Mouse (Mus musculus) layer of hippocampus, adult 18-20 months (tissue): ENCODE data around the gene Adgra3. TPM values are rescaled to one million over a fixed set of nuclear protein-coding genes. Genes with fewer than 3 reads are reported as not detected.

ENCODE experiments used
- DNase-seq, 2 experiments: peaks; one replicate each; pipeline ENCODE4 v3.0.0; 2022; ENCODE audit warnings: low spot score in 2 of 2
- total RNA-seq, 2 experiments: library from RNA; stranded (reverse); gene quantifications; 2 replicates each; pipeline ENCODE4 v1.2.3; 2021

Gene Adgra3
- total RNA-seq, 2 experiments from 2014 or later: 13.8 to 15.4 TPM

DNA sequence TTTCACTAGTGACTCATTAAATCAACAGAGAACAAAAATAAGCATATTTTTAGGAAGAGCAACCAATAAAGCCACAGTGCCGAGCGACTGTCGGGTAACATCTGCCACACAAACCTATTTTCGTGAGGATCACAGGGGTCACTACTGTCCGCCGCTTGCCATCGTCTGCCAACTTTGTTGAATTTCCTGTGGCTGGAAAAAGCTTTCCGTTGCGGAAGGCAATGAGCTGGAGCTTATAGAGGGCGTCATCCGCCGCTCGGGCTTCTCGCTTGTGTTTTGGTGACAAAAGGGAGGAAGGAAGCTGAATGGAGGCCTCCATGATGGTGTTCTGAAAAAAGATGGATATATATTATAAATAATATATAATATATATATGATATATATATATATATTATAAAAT, 79.6 kb downstream of the Adgra3 start:
- DNase-seq: no peak

DNA sequence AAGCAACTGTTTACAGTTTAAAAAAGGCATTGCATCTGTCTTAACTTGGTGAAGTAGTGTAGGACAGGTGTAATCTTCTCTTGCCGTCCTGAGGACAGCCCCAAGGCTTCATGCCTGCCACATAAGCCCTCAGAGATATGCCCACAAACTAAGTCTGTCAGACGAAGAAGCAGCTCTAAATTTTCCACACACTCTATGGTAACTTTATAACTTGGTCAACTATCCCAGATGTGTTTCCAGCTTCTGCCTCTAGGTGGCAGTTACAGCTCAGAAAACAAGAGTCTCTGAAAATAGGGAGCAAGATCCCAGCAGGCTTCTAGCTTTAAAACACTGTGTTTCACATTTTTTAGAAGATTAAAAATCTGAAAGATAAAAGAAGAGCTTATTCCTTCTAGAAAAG, 82.8 kb downstream of the Adgra3 start:
- peak; percentile 64 to 91 for DNase-seq

DNA sequence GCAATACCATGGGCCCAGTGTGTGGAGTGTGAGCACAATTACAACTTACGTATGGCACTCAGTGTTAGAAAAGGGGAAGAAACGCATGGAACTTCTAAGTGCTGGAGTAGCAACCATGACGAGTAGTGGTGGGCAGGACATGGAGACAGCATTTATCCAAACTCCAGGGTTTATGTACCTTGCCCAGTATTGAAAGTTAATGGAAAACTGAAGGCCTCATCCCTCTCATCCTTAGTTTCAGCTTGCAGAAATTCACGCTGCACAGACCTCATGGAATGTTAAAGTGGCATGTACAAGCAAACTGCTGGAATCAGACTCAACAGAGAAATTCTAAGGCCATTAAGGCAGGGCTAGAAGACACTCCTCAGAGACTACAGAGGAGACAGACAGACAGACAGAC, 84.6 kb downstream of the Adgra3 start:
- DNase-seq: no peak

DNA sequence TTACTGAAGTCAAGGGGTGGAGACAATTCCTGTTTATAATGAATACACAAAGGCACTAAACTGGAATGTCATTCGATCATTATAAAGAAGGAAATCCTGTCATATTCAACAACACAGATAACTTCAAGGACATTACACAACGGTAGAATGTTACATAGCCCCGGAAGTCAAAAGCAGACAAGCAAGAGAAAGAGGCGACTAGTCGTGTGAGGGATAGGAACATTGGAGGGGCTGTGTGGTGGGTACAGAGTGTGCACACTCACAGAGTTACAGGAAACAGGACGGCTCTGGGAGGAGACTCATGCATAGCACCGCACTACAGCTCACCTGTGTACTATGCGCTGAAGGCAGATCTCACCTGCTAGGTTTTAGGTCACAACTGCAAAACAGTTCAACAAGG, 89.1 kb downstream of the Adgra3 start:
- no peak for DNase-seq

DNA sequence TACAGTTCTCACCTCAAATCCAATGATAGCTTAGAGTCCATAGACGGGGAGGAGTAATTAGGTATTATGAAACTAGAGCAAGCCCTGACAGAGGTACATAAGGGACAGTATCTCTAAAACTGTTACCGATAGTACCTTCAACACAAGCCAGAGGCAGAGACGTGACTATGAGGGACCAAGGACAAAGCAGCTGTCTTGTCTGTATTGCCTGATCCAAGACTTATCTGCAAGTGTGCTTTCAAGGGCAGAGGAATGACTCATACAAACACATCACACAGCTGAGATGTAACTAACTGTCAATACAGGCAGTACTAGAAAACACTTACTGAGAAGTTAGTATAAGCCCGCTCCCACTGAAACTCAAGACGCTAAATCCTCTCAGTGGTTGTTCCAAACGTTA, 91.1 kb downstream of the Adgra3 start:
- DNase-seq: no peak

DNA sequence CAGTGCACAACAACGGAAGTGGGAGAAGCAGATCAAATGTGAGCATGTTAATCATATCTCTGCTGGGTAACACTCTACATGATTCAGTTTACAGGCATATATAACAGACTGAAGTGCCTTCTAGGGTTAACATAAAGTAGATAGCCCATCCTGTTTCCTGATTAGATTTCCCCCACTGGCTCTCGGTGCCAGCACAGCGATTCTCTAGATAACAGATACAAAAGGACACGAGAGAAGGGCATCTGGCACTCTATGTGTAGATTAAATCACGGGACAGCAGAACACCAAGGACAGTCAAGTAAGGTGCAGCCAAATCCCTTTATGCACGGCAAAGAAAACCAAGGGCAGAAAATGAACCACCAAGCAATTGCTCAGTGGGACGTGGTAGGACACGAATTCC, 93.0 kb downstream of the Adgra3 start:
- no peak for DNase-seq

DNA sequence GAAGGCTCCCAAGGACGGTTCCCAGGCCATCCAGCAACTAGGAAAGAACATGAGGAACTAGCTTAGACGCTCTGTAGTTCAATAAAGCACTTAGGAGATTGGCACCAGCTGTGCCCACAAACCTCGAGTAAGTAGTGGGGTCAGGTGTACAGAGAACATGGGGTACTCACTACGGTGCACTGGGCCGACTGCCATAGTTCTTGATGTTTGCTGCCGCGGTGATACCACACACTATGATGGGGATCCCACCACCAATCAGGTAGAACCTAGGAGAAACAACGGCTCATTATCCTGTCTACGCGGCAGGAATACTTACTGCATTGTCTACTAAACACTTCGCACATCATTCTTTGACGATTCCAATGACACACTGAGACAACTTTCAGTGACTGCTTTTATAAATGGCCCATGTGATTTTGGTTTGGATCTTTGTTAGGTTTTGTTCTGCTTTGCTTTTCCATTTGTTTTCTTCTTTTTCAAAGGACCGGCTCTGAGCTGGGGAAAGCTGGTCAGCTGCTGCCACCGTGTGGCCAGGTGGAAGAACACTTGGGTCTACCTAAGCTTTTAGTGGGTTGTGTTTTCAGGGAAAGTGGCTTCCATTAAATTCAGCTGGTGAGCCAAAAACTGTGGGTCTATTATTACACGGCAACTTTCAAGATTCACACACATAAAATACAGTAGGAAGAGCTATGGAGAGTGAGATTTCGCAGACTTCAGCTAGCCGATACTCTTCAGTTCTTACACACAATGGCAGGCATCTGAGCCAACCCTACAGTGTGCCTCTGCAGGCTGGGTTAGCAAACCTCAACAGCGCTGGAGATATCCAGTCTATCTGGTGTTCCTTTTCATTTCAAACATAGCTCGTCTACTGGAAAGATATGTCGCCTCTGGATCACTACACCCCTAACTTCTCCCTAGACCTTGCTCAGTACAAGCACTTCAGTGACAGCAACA, 97.1 kb downstream of the Adgra3 start:
- DNase-seq: peak; percentile 30 to 55

DNA sequence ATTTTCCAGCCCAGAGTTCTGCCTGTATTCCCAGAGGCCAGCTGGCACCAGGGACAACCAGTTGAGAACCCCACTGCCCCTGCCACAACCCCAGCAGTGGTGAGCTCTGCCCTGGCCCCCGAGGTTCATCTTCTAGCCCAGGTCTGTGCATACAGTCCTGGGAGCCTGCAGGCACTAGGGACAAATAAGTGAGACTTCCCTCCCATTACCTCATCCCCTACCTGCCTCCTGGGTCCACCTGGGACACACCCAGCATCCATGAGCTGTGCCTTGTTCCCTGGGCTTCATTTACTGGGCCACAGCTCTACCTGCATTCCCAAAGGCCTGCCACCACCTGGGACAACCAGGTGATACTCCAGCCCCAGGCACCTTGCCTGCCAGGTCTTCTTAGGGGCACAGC, 122.5 kb downstream of the Adgra3 start:
- no peak for DNase-seq

DNA sequence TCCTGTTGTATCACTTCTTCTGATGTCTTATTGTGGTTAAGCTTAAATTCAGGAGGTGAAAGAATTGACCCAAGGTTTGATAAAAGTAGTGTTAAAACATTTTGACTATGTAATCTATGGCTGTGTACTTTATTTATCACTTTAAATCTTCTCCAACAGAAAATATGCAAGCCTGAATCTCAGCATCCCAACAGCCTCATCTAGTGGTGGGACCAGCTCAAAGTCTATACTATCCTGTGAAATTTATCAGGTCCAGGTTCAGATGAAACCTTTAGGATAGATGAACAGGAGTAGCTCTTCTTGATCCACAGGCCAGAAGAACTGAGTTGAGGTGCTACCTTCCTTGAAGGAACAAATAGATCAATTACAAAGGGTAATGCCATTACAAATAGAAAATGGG, 134.1 kb downstream of the Adgra3 start:
- peak in 1 of 2 experiments; percentile 36 for DNase-seq

DNA sequence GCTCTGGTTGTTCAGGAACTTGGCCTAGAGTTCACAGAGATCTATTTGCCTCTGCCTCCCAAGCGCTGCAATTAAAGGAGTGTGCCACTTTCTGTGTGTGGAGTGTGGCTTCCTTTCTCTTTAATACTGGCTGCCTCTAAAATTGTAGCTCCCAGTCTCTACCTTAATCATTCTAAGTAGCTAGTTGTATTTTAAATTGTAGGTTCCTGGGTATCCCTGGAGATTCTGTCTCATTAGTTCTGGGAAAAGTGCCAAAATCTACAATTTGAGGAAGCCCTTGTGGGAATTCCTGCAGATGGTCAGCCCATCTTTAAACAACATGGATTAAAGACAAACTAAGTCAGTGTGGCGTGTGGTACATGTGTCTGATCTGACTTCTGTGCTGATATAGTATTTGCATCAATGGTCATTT, 143.1 kb downstream of the Adgra3 start:
- no peak for DNase-seq
